Mouse (Mus musculus): ENCODE data around the gene Cfap300.

GRCm38 (mm10) chr9:7990897-7991296 is 51.7 kb downstream of the Cfap300 start:
- no peak for TF ChIP-seq POLR2A (IDR thresholded peaks at IDR 0.05; ENCODE audit: borderline replicate concordance, extremely low read depth, insufficient read depth, insufficient read length, poor library complexity, severe bottlenecking)
- TF ChIP-seq CTCF (IDR thresholded peaks at IDR 0.05; ENCODE audit: borderline replicate concordance, extremely low read depth, insufficient read depth, insufficient read length), result no peak

All from brain, embryonic 14.5 days (tissue).